Mouse (Mus musculus) ES-E14 (cell line): ENCODE data around the gene Chd9.

ENCODE experiments used
- CHD2 ChIP-seq: IDR thresholded peaks from 2 replicates; pipeline ENCODE4 v1.6.1; 2014; ENCODE audit warnings: mild to moderate bottlenecking, low read depth, low read length, inconsistent platforms
- ZNF384 ChIP-seq: IDR thresholded peaks from 2 replicates; pipeline ENCODE4 v1.6.1; 2012; ENCODE audit warnings: low read depth, low read length, inconsistent platforms

- TF ChIP-seq ZNF384 (no peak), CHD2 (no peak)
These were observed 241.7 kb downstream of the Chd9 start, which contains the start of gene Rbl2 for GRCm38 (mm10) chr8:91069834-91070233.
